Mouse (Mus musculus): ENCODE measurements around the gene Zfp3. TPM values are rescaled to one million over a fixed set of nuclear protein-coding genes. Genes with fewer than 3 reads are reported as not detected.
"Not testable (repeated sequence)": the region's sequence is repeated elsewhere in the genome, so short reads cannot be mapped to it uniquely, and the experiment has no call there.

Zfp3 gene
- polyA plus RNA-seq, 1 experiment from 2014 or later: 5.3 TPM

GRCm38 (mm10) chr11:70753146-70753545 lies 10.9 kb upstream of the Zfp3 start:
- Histone ChIP-seq H3K27me3 (replicated peaks; ENCODE audit: control insufficient read depth, insufficient read depth, low read length) (no peaks in the 10 kb centered on the region), H3K36me3 (ENCODE audit: control insufficient read depth, insufficient read depth, low read length) (no peaks in the 10 kb centered on the region), H3K27ac (ENCODE audit: low read length) (peak overlapping the region; percentile 89), H3K4me1 (ENCODE audit: control insufficient read depth, insufficient read depth, low read length) (peaks cover 9% of the 10 kb centered on the region), H3K4me2 (ENCODE audit: low read depth, low read length) (no peak overlapping the region), H3K9me3 (ENCODE audit: control insufficient read depth, low read length) (no peaks in the 10 kb centered on the region), H3K4me3 (ENCODE audit: low read length) (no peak overlapping the region), H3K9ac (ENCODE audit: low read depth, low read length) (no peak overlapping the region)
- ATAC-seq: peak; percentile 34; the same call in 1 of the 2 replicates
- 77% methylated on average over 10 of the region's 10 CpGs for WGBS

- Histone ChIP-seq H3K4me3 (ENCODE audit: low read length) (no peak overlapping the region), H3K9me3 (ENCODE audit: control insufficient read depth, low read length) (no peaks in the 10 kb centered on the region), H3K4me2 (ENCODE audit: low read depth, low read length) (no peak overlapping the region), H3K36me3 (ENCODE audit: control insufficient read depth, insufficient read depth, low read length) (no peaks in the 10 kb centered on the region), H3K9ac (ENCODE audit: low read depth, low read length) (0 out of 2 replicates have a peak overlapping the region, but pooled peaks have one; percentile 5), H3K27me3 (replicated peaks; ENCODE audit: control insufficient read depth, insufficient read depth, low read length) (no peaks in the 10 kb centered on the region), H3K4me1 (ENCODE audit: control insufficient read depth, insufficient read depth, low read length) (peaks cover 9% of the 10 kb centered on the region), H3K27ac (ENCODE audit: low read length) (peak overlapping the region; percentile 70)
- ATAC-seq: no peak
- 73% methylated on average over 4 of the region's 4 CpGs for WGBS
Measured at GRCm38 (mm10) chr11:70754476-70754875, 9.5 kb upstream of the Zfp3 start.

GRCm38 (mm10) chr11:70754958-70755357 lies 9.1 kb upstream of the Zfp3 start:
- 54% methylated on average over 7 of the region's 7 CpGs for WGBS
- Histone ChIP-seq H3K27me3 (replicated peaks; ENCODE audit: control insufficient read depth, insufficient read depth, low read length) (no peaks in the 10 kb centered on the region), H3K4me2 (ENCODE audit: low read depth, low read length) (no peak overlapping the region), H3K9ac (ENCODE audit: low read depth, low read length) (0 out of 2 replicates have a peak overlapping the region, but pooled peaks have one; percentile 5), H3K27ac (ENCODE audit: low read length) (peak overlapping the region; percentile 70), H3K4me3 (ENCODE audit: low read length) (no peak overlapping the region), H3K36me3 (ENCODE audit: control insufficient read depth, insufficient read depth, low read length) (no peaks in the 10 kb centered on the region), H3K4me1 (ENCODE audit: control insufficient read depth, insufficient read depth, low read length) (peaks cover 9% of the 10 kb centered on the region), H3K9me3 (ENCODE audit: control insufficient read depth, low read length) (no peaks in the 10 kb centered on the region)
- no peak for ATAC-seq

- no peaks in the 10 kb centered on the region for H3K27me3 ChIP-seq (replicated peaks; ENCODE audit: control insufficient read depth, insufficient read depth, low read length)
- 8% methylated on average over 7 of the region's 7 CpGs for WGBS
- H3K4me1 ChIP-seq (ENCODE audit: control insufficient read depth, insufficient read depth, low read length): peaks cover 9% of the 10 kb centered on the region
- H3K36me3 ChIP-seq (ENCODE audit: control insufficient read depth, insufficient read depth, low read length): no peaks in the 10 kb centered on the region
- no peaks in the 10 kb centered on the region for H3K9me3 ChIP-seq (ENCODE audit: control insufficient read depth, low read length)
- H3K4me2 ChIP-seq (ENCODE audit: low read depth, low read length): no peak overlapping the region
- H3K4me3 ChIP-seq (ENCODE audit: low read length): no peak overlapping the region
- ATAC-seq: peak; percentile 41; the same call in 1 of the 2 replicates
- H3K27ac ChIP-seq (ENCODE audit: low read length): no peak overlapping the region
- peak overlapping the region; percentile 38; the same call in 1 of the 2 replicates for H3K9ac ChIP-seq (ENCODE audit: low read depth, low read length)
Measured at GRCm38 (mm10) chr11:70755645-70756044, 8.4 kb upstream of the Zfp3 start.

GRCm38 (mm10) chr11:70760446-70760845 lies 3.6 kb upstream of the Zfp3 start:
- H3K27me3 ChIP-seq (replicated peaks; ENCODE audit: control insufficient read depth, insufficient read depth, low read length); H3K4me1 ChIP-seq (ENCODE audit: control insufficient read depth, insufficient read depth, low read length); H3K4me2 ChIP-seq (ENCODE audit: low read depth, low read length); H3K27ac ChIP-seq (ENCODE audit: low read length); H3K36me3 ChIP-seq (ENCODE audit: control insufficient read depth, insufficient read depth, low read length); H3K4me3 ChIP-seq (ENCODE audit: low read length); ATAC-seq; H3K9ac ChIP-seq (ENCODE audit: low read depth, low read length); H3K9me3 ChIP-seq (ENCODE audit: control insufficient read depth, low read length): not testable (repeated sequence)
- 73% methylated on average over 3 of the region's 3 CpGs for WGBS

GRCm38 (mm10) chr11:70762641-70763040 lies 1.4 kb upstream of the Zfp3 start:
- WGBS: 87% methylated on average over 9 of the region's 9 CpGs
- H3K4me1 ChIP-seq (ENCODE audit: control insufficient read depth, insufficient read depth, low read length): peaks cover 8% of the 10 kb centered on the region; the same call in 1 of the 2 replicates

GRCm38 (mm10) chr11:70763582-70763935 lies 450 bp upstream of the Zfp3 start:
- ATAC-seq: peak; percentile 17; the same call in 1 of the 2 replicates
- H3K36me3 ChIP-seq (ENCODE audit: control insufficient read depth, insufficient read depth, low read length): no peaks in the 10 kb centered on the region
- H3K27me3 ChIP-seq (replicated peaks; ENCODE audit: control insufficient read depth, insufficient read depth, low read length): no peaks in the 10 kb centered on the region
- 30% methylated on average over 3 of the region's 3 CpGs for WGBS
- peak overlapping the region; percentile 94 for H3K27ac ChIP-seq (ENCODE audit: low read length)
- peak overlapping the region; percentile 77 for H3K4me3 ChIP-seq (ENCODE audit: low read length)
- H3K9ac ChIP-seq (ENCODE audit: low read depth, low read length): peak overlapping the region; percentile 92
- peak overlapping the region; percentile 78 for H3K4me2 ChIP-seq (ENCODE audit: low read depth, low read length)
- H3K9me3 ChIP-seq (ENCODE audit: control insufficient read depth, low read length): no peaks in the 10 kb centered on the region
- H3K4me1 ChIP-seq (ENCODE audit: control insufficient read depth, insufficient read depth, low read length): peaks cover 8% of the 10 kb centered on the region; the same call in 1 of the 2 replicates

More at GRCm38 (mm10) chr11:70762641-70763040, 1.4 kb upstream of the Zfp3 start:
- H3K27me3 ChIP-seq (replicated peaks; ENCODE audit: control insufficient read depth, insufficient read depth, low read length): no peaks in the 10 kb centered on the region
- H3K27ac ChIP-seq (ENCODE audit: low read length): no peak overlapping the region
- H3K4me3 ChIP-seq (ENCODE audit: low read length): no peak overlapping the region
- no peaks in the 10 kb centered on the region for H3K36me3 ChIP-seq (ENCODE audit: control insufficient read depth, insufficient read depth, low read length)
- no peak overlapping the region for H3K9ac ChIP-seq (ENCODE audit: low read depth, low read length)
- ATAC-seq: no peak
- no peak overlapping the region for H3K4me2 ChIP-seq (ENCODE audit: low read depth, low read length)
- no peaks in the 10 kb centered on the region for H3K9me3 ChIP-seq (ENCODE audit: control insufficient read depth, low read length)

- ATAC-seq: no peak
- Histone ChIP-seq H3K27ac (ENCODE audit: low read length) (no peak overlapping the region; the same call in 1 of the 2 replicates), H3K9ac (ENCODE audit: low read depth, low read length) (no peak overlapping the region), H3K36me3 (ENCODE audit: control insufficient read depth, insufficient read depth, low read length) (no peaks in the 10 kb centered on the region), H3K4me1 (ENCODE audit: control insufficient read depth, insufficient read depth, low read length) (peaks cover 8% of the 10 kb centered on the region; the same call in 1 of the 2 replicates), H3K4me3 (ENCODE audit: low read length) (no peak overlapping the region), H3K4me2 (ENCODE audit: low read depth, low read length) (no peak overlapping the region; the same call in 1 of the 2 replicates), H3K27me3 (replicated peaks; ENCODE audit: control insufficient read depth, insufficient read depth, low read length) (no peaks in the 10 kb centered on the region), H3K9me3 (ENCODE audit: control insufficient read depth, low read length) (no peaks in the 10 kb centered on the region)
- WGBS: 74% methylated on average over 16 of the region's 16 CpGs
Measured at GRCm38 (mm10) chr11:70765776-70766445, 1.9 kb downstream of the Zfp3 start.

- Histone ChIP-seq H3K36me3 (ENCODE audit: control insufficient read depth, insufficient read depth, low read length) (peaks cover 6% of the 10 kb centered on the region; the same call in 1 of the 2 replicates), H3K4me1 (ENCODE audit: control insufficient read depth, insufficient read depth, low read length) (0 out of 2 replicates have a peak, but pooled peaks cover under 1% of the 10 kb centered on the region), H3K27me3 (replicated peaks; ENCODE audit: control insufficient read depth, insufficient read depth, low read length) (no peaks in the 10 kb centered on the region), H3K4me2 (ENCODE audit: low read depth, low read length) (no peak overlapping the region), H3K4me3 (ENCODE audit: low read length) (no peak overlapping the region), H3K27ac (ENCODE audit: low read length) (no peak overlapping the region), H3K9ac (ENCODE audit: low read depth, low read length) (no peak overlapping the region), H3K9me3 (ENCODE audit: control insufficient read depth, low read length) (no peaks in the 10 kb centered on the region)
- 95% methylated on average over 3 of the region's 3 CpGs for WGBS
- no peak for ATAC-seq
Measured at GRCm38 (mm10) chr11:70770804-70771203, 6.8 kb downstream of the Zfp3 start.

All from intestine, embryonic 16.5 days (tissue).